ENCODE assay signal across 8 mouse cellular contexts in genomic region chr5:139793338-139794089, GRCm38 (mm10). TPM values are rescaled to one million over a fixed set of nuclear protein-coding genes. Genes with fewer than 3 reads are reported as not detected.
DNase-seq lines count a peak whose midpoint lies in the region; ATAC-seq and TF ChIP-seq lines count a peak whose summit lies in the region.

No protein-coding gene starts in this region.

- H3K9ac ChIP-seq in embryonic facial prominence, embryonic 15.5 days, result no peak overlapping the region
- no peak overlapping the region; the same call in 1 of the 2 replicates for H3K9ac ChIP-seq in intestine, embryonic 14.5 days (ENCODE audit: low read length)

- 49% methylated on average over 11 of the region's 11 CpGs for WGBS in embryonic facial prominence, embryonic 15.5 days
- 24% methylated on average over 11 of the region's 11 CpGs for WGBS in intestine, embryonic 14.5 days
- WGBS in lung, adult 2 months, result 13% methylated on average over 11 of the region's 11 CpGs

- TF ChIP-seq POLR2A in lung, adult 2 months (IDR thresholded peaks at IDR 0.05; ENCODE audit: borderline replicate concordance, extremely low read depth, low read depth, low read length), result no peak

- no peak overlapping the region; the same call in 1 of the 2 replicates for H3K4me3 ChIP-seq in embryonic facial prominence, embryonic 15.5 days (replicated peaks)
- H3K4me3 ChIP-seq in intestine, embryonic 14.5 days (ENCODE audit: low read depth, low read length), result peak overlapping the region; percentile 68
- H3K4me3 ChIP-seq in lung, adult 2 months (replicated peaks; ENCODE audit: extremely low read depth, low read depth, low read length), result peak overlapping the region; percentile 60

- no peaks in the 10 kb centered on the region for H3K36me3 ChIP-seq in embryonic facial prominence, embryonic 15.5 days
- no peaks in the 10 kb centered on the region for H3K36me3 ChIP-seq in intestine, embryonic 14.5 days (ENCODE audit: control insufficient read depth, insufficient read depth, low read length)

- H3K4me1 ChIP-seq in embryonic facial prominence, embryonic 15.5 days, result peaks cover 67% of the 10 kb centered on the region
- H3K4me1 ChIP-seq in intestine, embryonic 14.5 days (replicated peaks; ENCODE audit: control insufficient read depth, insufficient read depth, low read length), result peaks cover 60% of the 10 kb centered on the region
- H3K4me1 ChIP-seq in lung, adult 2 months (ENCODE audit: control insufficient read depth, insufficient read depth, low read length), result peaks cover 53% of the 10 kb centered on the region

- H3K27ac ChIP-seq in embryonic facial prominence, embryonic 15.5 days (replicated peaks), result 0 out of 2 replicates have a peak overlapping the region, but pooled peaks have one; percentile 65
- peak overlapping the region; percentile 66 for H3K27ac ChIP-seq in intestine, embryonic 14.5 days (ENCODE audit: low read depth)

- no peak for TF ChIP-seq CTCF in lung, adult 2 months (IDR thresholded peaks at IDR 0.05; ENCODE audit: insufficient read depth, low read length)

- peak overlapping the region; percentile 98 for H3K4me2 ChIP-seq in embryonic facial prominence, embryonic 15.5 days (replicated peaks)
- peak overlapping the region; percentile 93 for H3K4me2 ChIP-seq in intestine, embryonic 14.5 days (ENCODE audit: low read length)

- no peaks in the 10 kb centered on the region for H3K9me3 ChIP-seq in embryonic facial prominence, embryonic 15.5 days (replicated peaks)
- no peaks in the 10 kb centered on the region for H3K9me3 ChIP-seq in intestine, embryonic 14.5 days (ENCODE audit: control insufficient read depth, low read length)

- H3K27me3 ChIP-seq in embryonic facial prominence, embryonic 15.5 days, result no peaks in the 10 kb centered on the region
- no peaks in the 10 kb centered on the region for H3K27me3 ChIP-seq in intestine, embryonic 14.5 days (replicated peaks; ENCODE audit: control insufficient read depth, insufficient read depth, low read length)

- DNase-seq in spleen, postnatal 36 days (ENCODE audit: low spot score in 2 of 2), result peak; percentile 25 to 31
- no peak for DNase-seq in spleen, adult 12 weeks (ENCODE audit: low spot score)
- DNase-seq in intestine, embryonic 14.5 days (ENCODE audit: low spot score), result no peak
- DNase-seq in lung, adult 2 months, result peak; percentile 63
- DNase-seq in yolk sac, embryonic 10.5 days (ENCODE audit: low spot score), result peak; percentile 81
- DNase-seq in right cerebral cortex, postnatal 14 days, result no peak
- no peak for DNase-seq in ovary, postnatal 10 days (ENCODE audit: low spot score)

- no peak for ATAC-seq in embryonic facial prominence, embryonic 15.5 days (ENCODE audit: insufficient number of reproducible peaks, low FRiP score, low TSS enrichment, low read depth)
- no peak for ATAC-seq in intestine, embryonic 14.5 days (replicated peaks; ENCODE audit: low FRiP score, low TSS enrichment, low read depth)

RNA-seq across cellular contexts. Expression of gene Mafk, which starts 2.2 kb away (rescaled TPM):
- 11.6 and 11.7 TPM in 2 replicates for polyA plus RNA-seq in embryonic facial prominence, embryonic 15.5 days (2015; fragmentation: Nextera tagmentation; extraction: Ambion mirVana)
- 9.4 and 11.2 TPM in 2 replicates for polyA plus RNA-seq in intestine, embryonic 14.5 days (2014; fragmentation: Nextera tagmentation; extraction: Ambion mirVana)
- polyA plus RNA-seq in lung, adult 2 months (2012; rRNA removed), result 49.1 and 55.6 TPM in 2 replicates

RNA-seq across cellular contexts. Expression of gene Ints1, which starts 18.0 kb away (rescaled TPM):
- polyA plus RNA-seq in embryonic facial prominence, embryonic 15.5 days (2015; fragmentation: Nextera tagmentation; extraction: Ambion mirVana), result 23.0 and 23.7 TPM in 2 replicates
- 36.5 and 42.5 TPM in 2 replicates for polyA plus RNA-seq in intestine, embryonic 14.5 days (2014; fragmentation: Nextera tagmentation; extraction: Ambion mirVana)
- polyA plus RNA-seq in lung, adult 2 months (2012; rRNA removed), result 51.0 and 56.4 TPM in 2 replicates

RNA-seq across cellular contexts. Expression of gene Tmem184a, which starts 26.2 kb away (rescaled TPM):
- polyA plus RNA-seq in embryonic facial prominence, embryonic 15.5 days (2015; fragmentation: Nextera tagmentation; extraction: Ambion mirVana), result 10.7 and 12.2 TPM in 2 replicates
- 12.5 and 15.1 TPM in 2 replicates for polyA plus RNA-seq in intestine, embryonic 14.5 days (2014; fragmentation: Nextera tagmentation; extraction: Ambion mirVana)
- 53.9 and 61.2 TPM in 2 replicates for polyA plus RNA-seq in lung, adult 2 months (2012; rRNA removed)

RNA-seq across cellular contexts. Expression of gene Gm26938, which starts 32.7 kb away (rescaled TPM):
- not detected in 2 replicates for polyA plus RNA-seq in embryonic facial prominence, embryonic 15.5 days (2015; fragmentation: Nextera tagmentation; extraction: Ambion mirVana)
- not detected in 2 replicates for polyA plus RNA-seq in intestine, embryonic 14.5 days (2014; fragmentation: Nextera tagmentation; extraction: Ambion mirVana)
- polyA plus RNA-seq in lung, adult 2 months (2012; rRNA removed), result not detected in 2 replicates

RNA-seq across cellular contexts. Expression of gene Psmg3, which starts 33.2 kb away (rescaled TPM):
- polyA plus RNA-seq in embryonic facial prominence, embryonic 15.5 days (2015; fragmentation: Nextera tagmentation; extraction: Ambion mirVana), result 61.0 and 63.2 TPM in 2 replicates
- polyA plus RNA-seq in intestine, embryonic 14.5 days (2014; fragmentation: Nextera tagmentation; extraction: Ambion mirVana), result 82.9 and 96.6 TPM in 2 replicates
- polyA plus RNA-seq in lung, adult 2 months (2012; rRNA removed), result 23.6 and 24.4 TPM in 2 replicates

Comparison
In these comparisons a context has a peak if more than half of its experiments do, and no peak if none do; other contexts are left out.
1. DNase-seq: peak in spleen, postnatal 36 days (2 of 2), lung, adult 2 months (single experiment) and yolk sac, embryonic 10.5 days (single experiment); none in spleen, adult 12 weeks (single experiment), intestine, embryonic 14.5 days (single experiment), right cerebral cortex, postnatal 14 days (single experiment) and ovary, postnatal 10 days (single experiment).